Mouse (Mus musculus) CH12.LX (cell line): ENCODE measurements around the gene Elp4. TPM values are rescaled to one million over a fixed set of nuclear protein-coding genes. Genes with fewer than 3 reads are reported as not detected.

Experiments
- DNase-seq: peaks from one replicate; pipeline ENCODE4 v3.0.0-alpha.2; 2013; ENCODE audit errors: extremely low read depth
- H3K27ac ChIP-seq: 2 replicates; pipeline ENCODE4 v1.5.1; 2012; ENCODE audit warnings: low read depth, mild to moderate bottlenecking, control low read depth, moderate library complexity; ENCODE audit not compliant: insufficient read depth
- H3K27me3 ChIP-seq: replicated peaks from 2 replicates; pipeline ENCODE3; 2012; ENCODE audit warnings: inconsistent platforms
- H3K36me3 ChIP-seq, 2 experiments: replicated peaks in 1 of 2; 2 replicates each; pipeline versions ENCODE3 to v1.6.1; 2012; ENCODE audit warnings: inconsistent platforms in 1 of 2, low read length in 1 of 2, mild to moderate bottlenecking in 1 of 2, mixed read lengths in 1 of 2, moderate library complexity in 1 of 2; ENCODE audit not compliant: control insufficient read depth in 1 of 2, insufficient read depth in 1 of 2
- H3K4me1 ChIP-seq, 2 experiments: 2 replicates each; pipeline ENCODE4 v1.6.1; 2012; ENCODE audit warnings: inconsistent platforms in 1 of 2, moderate library complexity in 1 of 2; ENCODE audit not compliant: insufficient read depth in 2 of 2, control insufficient read depth in 1 of 2
- H3K4me2 ChIP-seq: 2 replicates; pipeline ENCODE4 v1.6.1; 2012; ENCODE audit warnings: low read depth, mild to moderate bottlenecking, control low read depth; ENCODE audit not compliant: poor library complexity, insufficient read depth, severe bottlenecking
- H3K4me3 ChIP-seq, 3 experiments: fragments of 150-350 bp in 1 of 3; sonication (generic) in 1 of 3; replicated peaks in 1 of 3; 2 replicates each; pipeline versions ENCODE3 to v1.5.1; 2011 to 2012; ENCODE audit warnings: low read depth in 2 of 3, low read length in 2 of 3, mild to moderate bottlenecking in 2 of 3, moderate library complexity in 2 of 3, control low read depth in 1 of 3, improper control_type of control experiment in 1 of 3, inconsistent platforms in 1 of 3, mixed read lengths in 1 of 3; ENCODE audit not compliant: poor library complexity in 1 of 3
- H3K79me2 ChIP-seq: replicated peaks from 2 replicates; pipeline ENCODE4 v1.6.1; 2012; ENCODE audit warnings: mild to moderate bottlenecking, moderate library complexity; ENCODE audit not compliant: control insufficient read depth, poor library complexity, insufficient read depth, severe bottlenecking; ENCODE audit errors: extremely low read depth
- H3K9ac ChIP-seq: 2 replicates; pipeline ENCODE4 v1.6.1; 2012; ENCODE audit warnings: low read depth, mild to moderate bottlenecking, control low read depth, moderate library complexity; ENCODE audit not compliant: insufficient read depth
- H3K9me3 ChIP-seq: replicated peaks from 2 replicates; pipeline ENCODE3; 2012; ENCODE audit warnings: low read length, inconsistent platforms, mixed read lengths
- ETS1 ChIP-seq: conservative IDR thresholded peaks from 2 replicates; pipeline ENCODE4 v1.6.1; 2012; ENCODE audit warnings: low read depth, mild to moderate bottlenecking, inconsistent platforms, low read length, improper control_type of control experiment, moderate library complexity
- GABPA ChIP-seq: IDR thresholded peaks from 2 replicates; pipeline ENCODE4 v1.6.1; 2012; ENCODE audit warnings: low read depth, low read length, improper control_type of control experiment, inconsistent platforms; ENCODE audit not compliant: insufficient replicate concordance
- JUN ChIP-seq: IDR thresholded peaks from 2 replicates; pipeline ENCODE4 v1.6.1; 2011; ENCODE audit warnings: low read depth, mild to moderate bottlenecking, low read length, improper control_type of control experiment, moderate library complexity; ENCODE audit not compliant: insufficient read depth
- JUND ChIP-seq: conservative IDR thresholded peaks from 2 replicates; pipeline ENCODE4 v1.6.1; 2011; ENCODE audit warnings: low read depth, low read length, improper control_type of control experiment
- MYC ChIP-seq: IDR thresholded peaks from 2 replicates; pipeline ENCODE4 v1.6.1; 2011; ENCODE audit warnings: low read depth, mild to moderate bottlenecking, improper control_type of control experiment, low read length
- PAX5 ChIP-seq: IDR thresholded peaks from 2 replicates; pipeline ENCODE4 v1.6.1; 2012; ENCODE audit warnings: low read length, inconsistent platforms, mixed read lengths
- POLR2AphosphoS2 ChIP-seq: IDR thresholded peaks from 2 replicates; pipeline ENCODE4 v1.6.1; 2011; ENCODE audit warnings: low read depth, low read length, improper control_type of control experiment
- UBTF ChIP-seq: IDR thresholded peaks from 2 replicates; pipeline ENCODE4 v1.6.1; 2012; ENCODE audit warnings: low read depth, mild to moderate bottlenecking, inconsistent platforms, low read length, improper control_type of control experiment, moderate library complexity
- USF1 ChIP-seq: IDR thresholded peaks from 2 replicates; pipeline ENCODE4 v1.6.1; 2014; ENCODE audit warnings: low read depth, mild to moderate bottlenecking, inconsistent platforms, low read length, improper control_type of control experiment
- USF2 ChIP-seq: conservative IDR thresholded peaks from 2 replicates; pipeline ENCODE4 v1.6.1; 2011; ENCODE audit warnings: low read depth, low read length, improper control_type of control experiment
- ZC3H11A ChIP-seq: IDR thresholded peaks from 2 replicates; pipeline ENCODE4 v1.6.1; 2012; ENCODE audit warnings: low read depth, mild to moderate bottlenecking, inconsistent platforms, low read length, improper control_type of control experiment
- ZMIZ1 ChIP-seq: IDR thresholded peaks from 2 replicates; pipeline ENCODE4 v1.6.1; 2012; ENCODE audit warnings: low read depth, mild to moderate bottlenecking, inconsistent platforms, low read length, improper control_type of control experiment
- dilution Hi-C: fragments of 300-500 bp; cut with MboI; formaldehyde crosslinking; loops from 2 replicates; pipeline ENCODE4 v1.14.3; 2020; ENCODE audit warnings: low sequenced_read_pairs; ENCODE audit not compliant: extremely low pct_unique_long_range_greater_than_20kb, extremely low pct_ligation_motif_present
- in situ Hi-C: fragments of 300-500 bp; cut with MboI; formaldehyde crosslinking; loops from 3 replicates; pipeline ENCODE4 v1.14.3; 2019; ENCODE audit warnings: low sequenced_read_pairs, low pct_ligation_motif_present, low pct_unique_long_range_greater_than_20kb, mixed read lengths
- polyA plus RNA-seq: library from polyadenylated mRNA; unstranded; fragments of >175 nt; gene quantifications from 2 replicates; pipeline ENCODE4 v1.2.1, GENCODE M21; 2012; ENCODE audit warnings: low read depth; ENCODE audit not compliant: insufficient read length
- total RNA-seq, 2 experiments: library from RNA; depleted of rRNA; stranded (reverse); fragments of 300-350 nt in 1 of 2; fragments of >200 nt in 1 of 2; gene quantifications; 2 replicates each; pipeline ENCODE4 v1.2.3; 2012 to 2014

Elp4 gene
- total and polyA plus RNA-seq, 3 experiments: 11.6 to 31.2 (median 21.3) TPM

- H3K4me3 ChIP-seq: no peak overlapping the region
- H3K79me2 ChIP-seq: no peaks in the 10 kb centered on the region
- dilution Hi-C loops (no loop called here), in situ Hi-C loops (no loop called here)
- H3K9ac ChIP-seq: no peak overlapping the region
- no peak overlapping the region for H3K27ac ChIP-seq
- H3K4me1 ChIP-seq: no peaks in the 10 kb centered on the region
- no peak overlapping the region for H3K4me2 ChIP-seq
- H3K9me3 ChIP-seq: no peaks in the 10 kb centered on the region
- no peak for DNase-seq
- TF ChIP-seq UBTF (no peak), USF1 (no peak), JUND (no peak), MYC (no peak), JUN (no peak), USF2 (no peak), ZMIZ1 (no peak), ETS1 (no peak)
- no peaks in the 10 kb centered on the region for H3K27me3 ChIP-seq
- H3K36me3 ChIP-seq: no peaks in the 10 kb centered on the region
Observed at GRCm38 (mm10) chr2:105686363-105687316, 217.7 kb downstream of the Elp4 start.

- H3K9ac ChIP-seq: no peak overlapping the region
- TF ChIP-seq POLR2AphosphoS2: no peak
- TF ChIP-seq ZC3H11A: no peak
- no peak for TF ChIP-seq ETS1
- no peak for TF ChIP-seq PAX5
- TF ChIP-seq GABPA: no peak
- H3K36me3 ChIP-seq: no peaks in the 10 kb centered on the region
- no peak for DNase-seq
- no peak overlapping the region for H3K4me2 ChIP-seq
- H3K4me3 ChIP-seq: no peak overlapping the region
- H3K9me3 ChIP-seq: no peaks in the 10 kb centered on the region
- H3K27me3 ChIP-seq: no peaks in the 10 kb centered on the region
- dilution Hi-C loops (no loop called here), in situ Hi-C loops (no loop called here)
- H3K79me2 ChIP-seq: no peaks in the 10 kb centered on the region
- no peak overlapping the region for H3K27ac ChIP-seq
- H3K4me1 ChIP-seq: no peaks in the 10 kb centered on the region
Observed at GRCm38 (mm10) chr2:105685651-105686050, 218.7 kb downstream of the Elp4 start.
